Mouse (Mus musculus): ENCODE data around the gene Mettl4. TPM values are rescaled to one million over a fixed set of nuclear protein-coding genes. Genes with fewer than 3 reads are reported as not detected.
"Not testable (repeated sequence)": the region's sequence is repeated elsewhere in the genome, so short reads cannot be mapped to it uniquely, and the experiment has no call there.

The Mettl4 gene
- 1 to 10 TPM; 8.2 to 9.1 TPM for total RNA-seq (2021)
- long read RNA-seq, experiment 1, partial matches to known transcripts = 1 of 4 reads
- long read RNA-seq, experiment 1, other reads (novel, unspliced or antisense) = 1 of 4 reads
- long read RNA-seq, experiment 2, partial matches to known transcripts = 1 of 5 reads
- long read RNA-seq, experiment 2, other reads (novel, unspliced or antisense) = 4 of 5 reads

DNA sequence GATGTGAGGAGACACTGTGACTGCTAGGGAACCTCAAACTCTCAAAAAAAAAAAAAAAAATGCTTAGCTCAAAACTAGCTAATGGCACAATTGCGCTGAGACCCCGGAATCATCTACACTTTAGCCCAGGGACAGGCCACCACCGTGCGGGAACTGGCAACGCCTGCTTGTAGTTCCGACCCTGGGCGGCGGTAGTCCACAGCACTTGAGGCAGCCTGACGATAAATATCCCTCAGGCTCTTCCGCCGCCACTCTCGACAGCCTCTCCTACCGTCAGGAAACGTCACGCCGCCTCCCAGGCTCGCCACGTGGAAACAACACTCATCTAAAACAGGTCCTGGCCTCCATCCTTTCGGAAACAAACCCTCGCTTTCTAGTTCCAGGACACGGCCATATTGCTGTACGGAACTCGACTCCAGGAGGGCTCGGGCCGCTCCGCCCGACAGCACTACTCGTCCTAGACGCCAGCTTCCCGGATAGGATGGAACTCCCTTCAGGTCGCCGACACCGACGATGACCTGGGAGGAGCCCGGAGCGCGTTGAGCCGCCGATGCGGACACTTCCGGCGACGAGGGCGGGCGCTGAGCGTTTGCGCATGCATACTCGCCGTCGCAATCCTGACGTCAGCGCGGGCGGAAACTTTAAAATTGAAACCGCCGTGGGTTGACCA lies at the start of gene Mettl4:
Mettl4 (minus strand) TSS at position 554 of the 670 bp plus-strand sequence.
- DNase-seq (ENCODE audit: low spot score in 2 of 2) = peak; percentile 88 to 93

GRCm38 (mm10) chr17:94778871-94779482 lies 29.2 kb upstream of the Mettl4 start:
- no peak for DNase-seq (ENCODE audit: low spot score in 2 of 2)

GRCm38 (mm10) chr17:94768491-94768890 lies 18.7 kb upstream of the Mettl4 start:
- no peak for DNase-seq (ENCODE audit: low spot score in 2 of 2)

- no peak for DNase-seq (ENCODE audit: low spot score in 2 of 2)
These were observed 14.9 kb upstream of the Mettl4 start for GRCm38 (mm10) chr17:94764711-94765110.

DNA sequence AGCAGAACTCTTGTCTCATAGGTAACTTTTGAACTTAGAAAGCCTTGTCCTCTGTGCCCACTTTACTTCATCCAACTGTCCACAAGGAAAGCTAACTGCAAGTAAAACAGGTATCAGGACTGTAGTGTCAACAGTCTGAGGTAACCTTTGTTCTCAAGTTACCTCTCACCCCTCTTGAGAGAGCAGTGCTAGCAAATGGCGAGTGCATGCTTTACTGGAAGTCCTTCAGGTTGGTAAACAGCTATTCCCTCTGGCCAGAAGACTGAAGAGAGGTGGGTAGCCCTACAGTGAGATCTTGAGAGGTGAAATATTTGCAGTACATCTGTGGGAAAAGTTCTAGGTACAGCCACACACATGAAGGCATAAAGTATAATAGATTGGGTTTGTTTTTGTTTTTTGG lies 14.2 kb upstream of the Mettl4 start:
- DNase-seq (ENCODE audit: low spot score in 2 of 2) = no peak

DNA sequence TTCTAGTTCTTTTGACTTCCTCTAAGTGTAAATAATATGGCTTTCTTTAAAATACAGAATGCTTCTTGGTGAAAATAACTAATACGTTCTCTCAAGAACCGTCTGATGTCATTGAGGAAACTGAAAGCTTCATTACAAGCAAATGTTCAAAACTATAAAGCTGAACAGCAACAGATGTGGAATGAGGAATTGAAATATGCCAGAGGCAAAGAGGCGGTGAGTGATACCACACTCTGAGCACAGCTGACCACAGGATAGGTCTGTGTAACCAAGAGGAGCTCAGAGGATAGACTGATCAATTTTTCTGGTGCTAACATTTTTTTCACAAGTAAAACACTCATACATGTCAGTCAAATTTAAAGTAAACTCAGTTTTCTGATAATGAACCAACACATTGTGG lies 12.6 kb upstream of the Mettl4 start:
- no peak for DNase-seq (ENCODE audit: low spot score in 2 of 2)

DNA sequence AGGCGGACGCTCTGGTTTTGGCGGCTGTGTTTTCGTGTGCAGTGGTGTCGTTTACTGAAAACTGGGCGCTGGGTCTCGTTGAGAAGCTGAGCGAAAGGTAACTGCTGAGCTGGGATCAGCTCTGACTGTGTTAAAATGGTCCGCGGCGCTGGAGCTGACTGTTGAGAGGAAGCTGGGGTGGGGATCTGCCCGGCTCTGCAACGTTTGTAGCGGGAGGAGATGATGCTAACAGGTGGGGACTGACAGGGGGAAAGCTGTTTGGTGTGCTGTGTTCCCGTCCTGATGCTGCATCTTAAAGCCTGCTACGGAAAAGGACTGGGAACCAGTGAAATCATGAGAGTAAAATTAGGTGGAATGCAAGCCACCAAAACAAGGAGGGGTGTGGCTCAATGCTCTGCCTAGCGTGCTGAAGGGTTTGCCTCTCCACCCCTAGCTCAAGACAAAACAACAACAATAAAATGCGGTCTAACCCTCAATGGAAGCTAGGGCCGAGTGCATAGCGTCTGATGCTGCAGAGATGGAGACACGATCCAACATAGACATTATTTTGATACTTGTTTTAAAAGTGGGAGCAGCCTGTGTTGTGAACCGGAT lies 414 bp upstream of the Mettl4 start:
- no peak for DNase-seq (ENCODE audit: low spot score in 2 of 2)

DNA sequence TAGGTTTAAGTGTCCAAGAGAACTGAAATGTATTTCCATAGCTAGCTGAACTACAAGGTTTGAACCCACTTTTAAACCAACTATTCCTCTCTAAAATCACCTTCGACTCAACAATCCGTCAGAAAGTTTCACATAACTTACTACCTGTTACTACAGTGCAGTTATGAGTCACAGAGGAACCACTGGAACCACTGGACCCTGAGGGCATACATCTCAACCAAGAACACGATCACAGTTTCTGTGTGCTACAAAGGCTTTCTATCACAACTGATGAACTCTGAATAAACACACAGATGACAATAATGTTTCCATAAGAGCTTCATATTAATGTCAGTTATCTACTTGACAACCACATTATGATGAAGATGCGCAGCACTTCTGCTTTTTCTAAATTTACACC lies 11.6 kb downstream of the Mettl4 start:
- no peak for DNase-seq (ENCODE audit: low spot score in 2 of 2)

GRCm38 (mm10) chr17:94735885-94736284 lies 13.9 kb downstream of the Mettl4 start:
- no peak for DNase-seq (ENCODE audit: low spot score in 2 of 2)

GRCm38 (mm10) chr17:94735437-94735836 lies 14.4 kb downstream of the Mettl4 start:
- no peak for DNase-seq (ENCODE audit: low spot score in 2 of 2)

DNA sequence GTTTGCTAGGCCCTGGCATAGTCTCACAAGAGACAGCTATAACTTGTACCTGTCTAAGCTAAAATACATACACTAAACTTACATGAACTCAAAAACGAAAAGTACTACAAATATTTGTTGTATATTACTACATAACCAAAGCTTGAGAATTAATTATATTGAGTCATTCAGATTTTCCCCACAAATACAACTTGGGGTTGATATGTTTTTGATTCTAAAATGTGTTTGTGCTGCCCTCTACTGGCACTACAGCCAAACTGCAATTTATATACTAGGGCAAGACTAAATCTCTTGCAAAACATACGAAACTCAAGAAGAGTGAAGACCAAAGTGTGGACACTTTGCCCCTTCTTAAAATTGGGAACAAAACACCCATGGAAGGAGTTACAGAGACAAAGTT lies 19.4 kb downstream of the Mettl4 start:
- DNase-seq (ENCODE audit: low spot score in 2 of 2) = not testable (repeated sequence)

GRCm38 (mm10) chr17:94726750-94727149 lies 23.1 kb downstream of the Mettl4 start:
- DNase-seq (ENCODE audit: low spot score in 2 of 2) = no peak

DNA sequence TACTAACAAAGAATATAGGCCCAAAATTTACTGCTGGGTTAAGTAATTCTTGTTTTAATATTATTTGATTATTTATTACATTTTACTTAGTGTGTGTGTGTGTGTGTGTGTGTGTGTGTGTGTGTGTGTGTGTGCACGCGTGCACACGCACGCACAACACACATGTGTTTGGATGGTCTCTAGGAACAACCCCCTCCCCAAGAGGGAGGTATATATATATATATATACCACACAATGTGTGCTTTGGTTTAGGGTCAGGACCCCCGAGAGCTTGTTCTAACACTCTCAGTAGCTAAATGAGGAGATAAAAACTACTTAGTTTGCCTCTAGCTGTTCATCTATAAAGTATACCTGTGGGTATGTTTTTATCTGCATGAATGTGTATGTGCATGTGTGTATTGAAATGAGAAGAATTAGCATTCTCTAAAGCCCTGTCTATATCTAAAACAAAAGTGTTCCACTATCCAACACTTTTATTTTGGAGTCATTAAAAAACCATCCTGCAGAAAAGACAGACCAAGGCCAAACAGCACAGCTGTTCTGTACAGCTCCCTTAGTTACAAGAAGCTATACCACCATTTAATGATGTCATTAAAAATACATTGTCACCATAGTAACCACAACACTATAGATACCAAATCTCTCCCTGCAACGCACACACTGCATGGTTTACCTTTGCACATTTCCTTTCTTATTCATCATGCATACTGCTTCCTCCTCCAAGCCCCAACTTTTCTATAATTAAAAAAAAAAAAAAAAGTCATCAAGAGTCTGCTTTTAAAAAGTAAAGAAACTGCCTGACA lies 76.1 kb downstream of the Mettl4 start:
- DNase-seq (ENCODE audit: low spot score in 2 of 2) = no peak
